Mouse (Mus musculus) neural tube, embryonic 11.5 days (tissue): Measurements from ENCODE around the gene Pot1b. TPM values are rescaled to one million over a fixed set of nuclear protein-coding genes. Genes with fewer than 3 reads are reported as not detected.
A peak's percentile ranks its signal among the peaks of the same experiment; 100 is the strongest.

Experiments
- ATAC-seq: fragments of 200-750 bp; cut with Nextera tagmentation; 2 replicates; pipeline ENCODE4 v1.8.0; 2017; ENCODE audit warnings: moderate number of reproducible peaks, mild to moderate bottlenecking, moderate TSS enrichment, moderate library complexity; ENCODE audit not compliant: insufficient read depth, low FRiP score, low TSS enrichment
- DNase-seq: peaks from one replicate; pipeline ENCODE4 v3.0.0-alpha.2; 2015; ENCODE audit warnings: low spot score
- H3K27ac ChIP-seq: fragments of 300-500 bp; sonication (generic); 2 replicates; pipeline ENCODE4 v1.5.1; 2014; ENCODE audit warnings: low read depth, mild to moderate bottlenecking, low read length
- H3K27me3 ChIP-seq: fragments of 300-500 bp; sonication (generic); 2 replicates; pipeline ENCODE4 v1.6.1; 2014; ENCODE audit warnings: mild to moderate bottlenecking, low read length, mixed read lengths; ENCODE audit not compliant: control insufficient read depth, insufficient read depth
- H3K36me3 ChIP-seq: fragments of 300-500 bp; sonication (generic); 2 replicates; pipeline ENCODE4 v1.6.1; 2014; ENCODE audit warnings: mild to moderate bottlenecking, low read length, moderate library complexity, mixed read lengths; ENCODE audit not compliant: control insufficient read depth, insufficient read depth
- H3K4me1 ChIP-seq: fragments of 300-500 bp; sonication (generic); 2 replicates; pipeline ENCODE4 v1.6.1; 2014; ENCODE audit warnings: low read length, mixed read lengths; ENCODE audit not compliant: control insufficient read depth, insufficient read depth
- H3K4me2 ChIP-seq: fragments of 300-500 bp; sonication (generic); 2 replicates; pipeline ENCODE4 v1.6.1; 2014; ENCODE audit warnings: low read depth, mild to moderate bottlenecking, moderate library complexity
- H3K4me3 ChIP-seq: fragments of 300-500 bp; sonication (generic); 2 replicates; pipeline ENCODE4 v1.5.1; 2014; ENCODE audit warnings: low read depth, low read length
- H3K9ac ChIP-seq: fragments of 300-500 bp; sonication (generic); 2 replicates; pipeline ENCODE4 v1.6.1; 2014; ENCODE audit warnings: mild to moderate bottlenecking, low read length
- H3K9me3 ChIP-seq: fragments of 300-500 bp; sonication (generic); 2 replicates; pipeline ENCODE4 v1.6.1; 2016; ENCODE audit warnings: low read length; ENCODE audit not compliant: control insufficient read depth
- WGBS: fragments of 180-500 bp; shearing (Covaris S2); extraction: QIAGEN DNeasy Blood & Tissue Kit; methylation state at CpG from one replicate; pipeline ENCODE4 v1.1.7; 2014; 5-methylcytosine and 5-hydroxymethylcytosine counted together
- polyA plus RNA-seq: library from polyadenylated mRNA; unstranded; fragments of >200 nt; fragmentation: Nextera tagmentation; extraction: Ambion mirVana; gene quantifications from 2 replicates; pipeline ENCODE4 v1.2.1, GENCODE M21; 2014

Pot1b gene
- 7.3 and 8.3 TPM in 2 replicates for polyA plus RNA-seq

GRCm38 (mm10) chr17:55711984-55712811 lies at the start of gene Pot1b:
Pot1b (minus strand) TSS chr17:55712628.
- H3K9me3 ChIP-seq, result no peaks in the 10 kb centered on the region
- peak within 1 kb of the TSS; percentile 73 for H3K4me3 ChIP-seq
- WGBS, result under 1% methylated on average over 36 of the region's 37 CpGs
- no peaks in the 10 kb centered on the region for H3K27me3 ChIP-seq
- H3K9ac ChIP-seq, result peak within 1 kb of the TSS; percentile 68
- H3K4me2 ChIP-seq, result peak within 1 kb of the TSS; percentile 67
- H3K4me1 ChIP-seq, result no peaks in the 10 kb centered on the region
- DNase-seq, result peak; percentile 98
- 0 out of 2 replicates have a peak within 1 kb of the TSS, but pooled peaks have one; percentile 56 for H3K27ac ChIP-seq
- H3K36me3 ChIP-seq, result no peaks in the 10 kb centered on the region
- peak; percentile 98 for ATAC-seq

DNA sequence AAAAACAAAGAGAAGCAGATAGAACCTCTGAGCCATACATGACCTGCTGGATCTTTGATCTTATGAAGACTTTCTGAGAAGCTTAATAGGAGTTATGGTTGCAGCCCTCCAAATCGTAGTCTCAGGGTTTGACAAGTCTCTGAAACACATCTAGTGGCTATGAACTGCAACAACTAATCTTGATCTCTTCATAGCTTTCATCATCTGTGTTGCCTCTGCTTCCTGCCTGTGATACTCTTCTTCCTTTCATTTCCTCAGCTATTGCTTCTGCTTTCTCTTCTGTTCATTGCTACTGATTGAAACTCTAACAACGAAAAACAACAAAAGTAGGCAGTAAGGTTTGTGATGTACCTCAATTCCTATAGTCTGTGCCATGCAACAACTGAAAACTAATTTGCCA lies 38.7 kb upstream of the Pot1b start:
- Histone ChIP-seq H3K4me2 (no peak overlapping the region), H3K27ac (no peak overlapping the region), H3K4me1 (no peaks in the 10 kb centered on the region), H3K4me3 (no peak overlapping the region), H3K27me3 (no peaks in the 10 kb centered on the region), H3K36me3 (no peaks in the 10 kb centered on the region), H3K9me3 (no peaks in the 10 kb centered on the region), H3K9ac (no peak overlapping the region)
- 79% methylated on average over 2 of the region's 2 CpGs for WGBS
- ATAC-seq (no peak), DNase-seq (no peak)

GRCm38 (mm10) chr17:55749786-55750185 lies 37.4 kb upstream of the Pot1b start, which contains the start of gene Adgre4:
Adgre4 (plus strand) TSS chr17:55749984.
- WGBS, result 77% methylated on average over 2 of the region's 2 CpGs
- Histone ChIP-seq H3K4me1 (no peaks in the 10 kb centered on the region), H3K27me3 (no peaks in the 10 kb centered on the region), H3K9ac (no peak within 1 kb of the TSS), H3K9me3 (no peaks in the 10 kb centered on the region), H3K4me3 (no peak within 1 kb of the TSS), H3K36me3 (no peaks in the 10 kb centered on the region), H3K27ac (no peak within 1 kb of the TSS), H3K4me2 (no peak within 1 kb of the TSS)
- no peak for ATAC-seq
- DNase-seq, result no peak

GRCm38 (mm10) chr17:55736675-55737074 lies 24.2 kb upstream of the Pot1b start:
- DNase-seq (no peak), ATAC-seq (no peak)
- no peak overlapping the region for H3K27ac ChIP-seq
- 76% methylated on average over 1 of the region's 1 CpGs for WGBS
- no peak overlapping the region for H3K4me3 ChIP-seq
- H3K36me3 ChIP-seq, result no peaks in the 10 kb centered on the region
- no peaks in the 10 kb centered on the region for H3K4me1 ChIP-seq
- H3K4me2 ChIP-seq, result no peak overlapping the region
- no peaks in the 10 kb centered on the region for H3K27me3 ChIP-seq
- H3K9ac ChIP-seq, result no peak overlapping the region
- H3K9me3 ChIP-seq, result no peaks in the 10 kb centered on the region

DNA sequence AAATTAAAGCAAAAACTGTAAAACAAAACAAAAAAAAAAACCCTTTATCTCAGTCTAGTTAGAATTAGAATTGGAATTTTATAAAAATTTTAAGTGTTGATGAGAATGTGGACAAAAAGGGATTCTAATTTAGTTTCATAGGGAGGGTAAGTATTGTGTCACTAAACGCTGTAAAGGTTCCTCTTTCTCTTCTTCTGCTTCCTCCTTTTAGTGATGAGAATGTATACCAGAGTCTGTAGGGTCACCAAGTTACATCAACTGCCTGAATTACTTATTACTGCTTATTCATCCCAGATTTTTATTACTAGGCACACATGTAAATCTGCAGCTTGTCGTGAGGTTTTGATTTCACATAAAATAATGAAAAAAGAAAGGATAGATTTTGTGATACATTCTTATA lies 13.8 kb upstream of the Pot1b start:
- ATAC-seq (no peak), DNase-seq (no peak)
- 83% methylated on average over 2 of the region's 2 CpGs for WGBS
- Histone ChIP-seq H3K36me3 (no peaks in the 10 kb centered on the region), H3K9ac (no peak overlapping the region), H3K27ac (no peak overlapping the region), H3K27me3 (no peaks in the 10 kb centered on the region), H3K4me3 (no peak overlapping the region), H3K9me3 (no peaks in the 10 kb centered on the region), H3K4me1 (no peaks in the 10 kb centered on the region), H3K4me2 (no peak overlapping the region)

GRCm38 (mm10) chr17:55722250-55722649 lies 9.8 kb upstream of the Pot1b start:
- no peak overlapping the region for H3K4me2 ChIP-seq
- no peaks in the 10 kb centered on the region for H3K9me3 ChIP-seq
- no peaks in the 10 kb centered on the region for H3K4me1 ChIP-seq
- no peak for ATAC-seq
- no peak for DNase-seq
- H3K9ac ChIP-seq, result no peak overlapping the region
- no peaks in the 10 kb centered on the region for H3K27me3 ChIP-seq
- H3K36me3 ChIP-seq, result no peaks in the 10 kb centered on the region
- H3K4me3 ChIP-seq, result no peak overlapping the region
- WGBS, result 82% methylated on average over 2 of the region's 2 CpGs
- H3K27ac ChIP-seq, result no peak overlapping the region

DNA sequence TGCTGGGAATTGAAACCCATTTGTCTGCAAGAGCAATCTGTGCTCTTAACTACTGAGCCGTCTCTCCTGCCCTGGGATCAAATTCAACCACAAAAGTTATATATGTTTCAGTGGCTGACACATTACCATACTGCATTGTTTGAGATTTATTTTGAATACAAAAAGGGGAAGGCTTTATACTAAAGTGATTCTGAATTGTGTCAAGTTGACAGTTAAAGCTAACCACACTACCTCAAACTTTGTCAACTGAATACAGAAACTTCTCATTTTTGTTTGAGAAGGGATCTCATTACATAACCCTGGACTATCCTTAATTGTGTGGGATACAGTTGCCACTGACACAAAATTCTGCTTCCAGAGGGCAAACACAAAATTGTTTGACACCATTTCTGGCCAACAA lies 8.8 kb upstream of the Pot1b start:
- WGBS, result 91% methylated on average over 1 of the region's 1 CpGs
- ATAC-seq (no peak), DNase-seq (no peak)
- Histone ChIP-seq H3K4me2 (no peak overlapping the region), H3K9ac (no peak overlapping the region), H3K27ac (no peak overlapping the region), H3K9me3 (no peaks in the 10 kb centered on the region), H3K4me3 (no peak overlapping the region), H3K36me3 (no peaks in the 10 kb centered on the region), H3K4me1 (no peaks in the 10 kb centered on the region), H3K27me3 (no peaks in the 10 kb centered on the region)

- ATAC-seq, result no peak; the same call in 1 of the 2 replicates
- Histone ChIP-seq H3K4me1 (no peaks in the 10 kb centered on the region), H3K36me3 (no peaks in the 10 kb centered on the region), H3K4me3 (no peak overlapping the region), H3K9ac (no peak overlapping the region), H3K4me2 (no peak overlapping the region), H3K27ac (no peak overlapping the region), H3K9me3 (no peaks in the 10 kb centered on the region), H3K27me3 (no peaks in the 10 kb centered on the region)
- DNase-seq, result no peak
- WGBS, result 60% methylated on average over 5 of the region's 5 CpGs
Observed at GRCm38 (mm10) chr17:55702865-55703264, 9.6 kb downstream of the Pot1b start.
